Mouse (Mus musculus) stomach, postnatal 0 days (tissue): ENCODE data around the gene Grk1.

Source experiments
- CTCF ChIP-seq: IDR thresholded peaks from 2 replicates; pipeline ENCODE4 v1.5.1; 2016; ENCODE audit warnings: antibody characterized with exemption, low read depth, mild to moderate bottlenecking, moderate library complexity
- EP300 ChIP-seq: optimal IDR thresholded peaks from 2 replicates; pipeline ENCODE3; 2016; ENCODE audit warnings: antibody characterized with exemption

GRCm38 (mm10) chr8:13436052-13436451 is 31.2 kb downstream of the Grk1 start:
- TF ChIP-seq CTCF (no peak), EP300 (no peak)
